Mouse (Mus musculus) midbrain, embryonic 11.5 days (tissue): ENCODE measurements around the gene Atxn3. TPM values are rescaled to one million over a fixed set of nuclear protein-coding genes. Genes with fewer than 3 reads are reported as not detected.
"Not testable (repeated sequence)": the region's sequence is repeated elsewhere in the genome, so short reads cannot be mapped to it uniquely, and the experiment has no call there.

Experiments
- ATAC-seq: fragments of 200-750 bp; cut with Nextera tagmentation; 2 replicates; pipeline ENCODE4 v1.8.0; 2017; ENCODE audit warnings: moderate TSS enrichment, moderate library complexity; ENCODE audit not compliant: low FRiP score
- DNase-seq: peaks from one replicate; pipeline ENCODE4 v3.0.0; 2015; ENCODE audit warnings: low spot score; ENCODE audit errors: missing footprints
- H3K27ac ChIP-seq: fragments of 300-500 bp; sonication (generic); 2 replicates; pipeline ENCODE4 v1.5.1; 2014; ENCODE audit warnings: low read depth, low read length
- H3K27me3 ChIP-seq: fragments of 300-500 bp; sonication (generic); 2 replicates; pipeline ENCODE4 v1.6.1; 2014; ENCODE audit warnings: mild to moderate bottlenecking, low read length, moderate library complexity, mixed read lengths; ENCODE audit not compliant: control insufficient read depth, insufficient read depth
- H3K36me3 ChIP-seq: fragments of 300-500 bp; sonication (generic); 2 replicates; pipeline ENCODE4 v1.6.1; 2014; ENCODE audit warnings: mild to moderate bottlenecking, low read length, moderate library complexity, mixed read lengths; ENCODE audit not compliant: control insufficient read depth, insufficient read depth
- H3K4me1 ChIP-seq: fragments of 300-500 bp; sonication (generic); 2 replicates; pipeline ENCODE4 v1.6.1; 2014; ENCODE audit warnings: low read length; ENCODE audit not compliant: control insufficient read depth, insufficient read depth
- H3K4me2 ChIP-seq: fragments of 300-500 bp; sonication (generic); 2 replicates; pipeline ENCODE4 v1.6.1; 2014; ENCODE audit warnings: mild to moderate bottlenecking, moderate library complexity
- H3K4me3 ChIP-seq: fragments of 300-500 bp; sonication (generic); 2 replicates; pipeline ENCODE4 v1.5.1; 2014; ENCODE audit warnings: low read depth, low read length
- H3K9ac ChIP-seq: fragments of 300-500 bp; sonication (generic); 2 replicates; pipeline ENCODE4 v1.6.1; 2014; ENCODE audit warnings: low read length
- H3K9me3 ChIP-seq: fragments of 300-500 bp; sonication (generic); 2 replicates; pipeline ENCODE4 v1.6.1; 2016; ENCODE audit warnings: low read length; ENCODE audit not compliant: control insufficient read depth
- WGBS: fragments of 180-500 bp; shearing (Covaris S2); extraction: QIAGEN DNeasy Blood & Tissue Kit; methylation state at CpG from one replicate; pipeline ENCODE4 v1.1.7; 2014; 5-methylcytosine and 5-hydroxymethylcytosine counted together
- polyA plus RNA-seq: library from polyadenylated mRNA; unstranded; fragments of >200 nt; fragmentation: Nextera tagmentation; extraction: Ambion mirVana; gene quantifications from 2 replicates; pipeline ENCODE4 v1.2.1, GENCODE M21; 2014

Atxn3 gene
- polyA plus RNA-seq, 1 experiment from 2014 or later, result 19.2 TPM

- no peak for ATAC-seq
- H3K4me3 ChIP-seq, result no peak overlapping the region
- H3K36me3 ChIP-seq, result peaks cover 2% of the 10 kb centered on the region; the same call in 1 of the 2 replicates
- WGBS, result 91% methylated on average over 3 of the region's 3 CpGs
- no peak overlapping the region for H3K27ac ChIP-seq
- H3K9ac ChIP-seq, result no peak overlapping the region
- no peaks in the 10 kb centered on the region for H3K27me3 ChIP-seq
- H3K4me2 ChIP-seq, result no peak overlapping the region
- no peak for DNase-seq
- H3K9me3 ChIP-seq, result no peaks in the 10 kb centered on the region
- peaks cover 7% of the 10 kb centered on the region for H3K4me1 ChIP-seq
Measured at GRCm38 (mm10) chr12:101972230-101972629, 14.2 kb upstream of the Atxn3 start.

GRCm38 (mm10) chr12:101971311-101971710 lies 13.3 kb upstream of the Atxn3 start:
- Histone ChIP-seq H3K4me3 (no peak overlapping the region), H3K27me3 (no peaks in the 10 kb centered on the region), H3K9ac (no peak overlapping the region), H3K4me1 (no peaks in the 10 kb centered on the region; the same call in 1 of the 2 replicates), H3K9me3 (no peaks in the 10 kb centered on the region), H3K4me2 (no peak overlapping the region), H3K36me3 (peaks cover 2% of the 10 kb centered on the region; the same call in 1 of the 2 replicates), H3K27ac (no peak overlapping the region)
- no peak for DNase-seq
- ATAC-seq, result no peak
- WGBS, result 94% methylated on average over 2 of the region's 2 CpGs

- not testable (repeated sequence) for DNase-seq, H3K27me3 ChIP-seq, H3K4me1 ChIP-seq, H3K4me3 ChIP-seq, H3K36me3 ChIP-seq, H3K9ac ChIP-seq, H3K27ac ChIP-seq, H3K9me3 ChIP-seq, H3K4me2 ChIP-seq, ATAC-seq
- WGBS, result 98% methylated on average over 5 of the region's 5 CpGs
Measured at GRCm38 (mm10) chr12:101958960-101959780, 1.1 kb upstream of the Atxn3 start.

GRCm38 (mm10) chr12:101958556-101958955 lies 510 bp upstream of the Atxn3 start:
- Histone ChIP-seq H3K27me3 (no peaks in the 10 kb centered on the region), H3K4me1 (peaks cover 6% of the 10 kb centered on the region; the same call in 1 of the 2 replicates), H3K9me3 (no peaks in the 10 kb centered on the region), H3K9ac (no peak overlapping the region), H3K4me3 (no peak overlapping the region), H3K4me2 (peak overlapping the region; percentile 2; the same call in 1 of the 2 replicates), H3K36me3 (no peaks in the 10 kb centered on the region), H3K27ac (no peak overlapping the region)
- DNase-seq (peak; percentile 84), ATAC-seq (no peak; the same call in 1 of the 2 replicates)
- 65% methylated on average over 9 of the region's 9 CpGs for WGBS

GRCm38 (mm10) chr12:101957079-101957941 lies 736 bp downstream of the Atxn3 start:
- Histone ChIP-seq H3K36me3 (no peaks in the 10 kb centered on the region), H3K4me2 (peak overlapping the region; percentile 60), H3K4me3 (peak overlapping the region; percentile 85), H3K4me1 (peaks cover 6% of the 10 kb centered on the region; the same call in 1 of the 2 replicates), H3K9ac (peak overlapping the region; percentile 92), H3K27ac (no peak overlapping the region), H3K27me3 (no peaks in the 10 kb centered on the region), H3K9me3 (no peaks in the 10 kb centered on the region)
- 14% methylated on average over 26 of the region's 26 CpGs for WGBS
- no peak for ATAC-seq
- DNase-seq, result peak; percentile 84

GRCm38 (mm10) chr12:101955821-101956220 lies 2.2 kb downstream of the Atxn3 start:
- H3K27ac ChIP-seq, ATAC-seq, H3K4me1 ChIP-seq, DNase-seq, H3K9me3 ChIP-seq, H3K4me3 ChIP-seq, H3K27me3 ChIP-seq, H3K36me3 ChIP-seq, H3K9ac ChIP-seq, H3K4me2 ChIP-seq: not testable (repeated sequence)
- WGBS, result 97% methylated on average over 8 of the region's 8 CpGs

- DNase-seq (no peak), ATAC-seq (no peak)
- Histone ChIP-seq H3K4me1 (no peaks in the 10 kb centered on the region), H3K4me2 (no peak overlapping the region), H3K36me3 (peaks cover 6% of the 10 kb centered on the region), H3K9me3 (no peaks in the 10 kb centered on the region), H3K27me3 (no peaks in the 10 kb centered on the region), H3K27ac (no peak overlapping the region), H3K4me3 (no peak overlapping the region), H3K9ac (no peak overlapping the region)
- WGBS, result 83% methylated on average over 4 of the region's 4 CpGs
Measured at GRCm38 (mm10) chr12:101948801-101949200, 9.2 kb downstream of the Atxn3 start.

GRCm38 (mm10) chr12:101947986-101948385 lies 10.1 kb downstream of the Atxn3 start:
- Histone ChIP-seq H3K9ac (no peak overlapping the region), H3K27ac (no peak overlapping the region), H3K4me1 (no peaks in the 10 kb centered on the region), H3K4me3 (no peak overlapping the region), H3K9me3 (no peaks in the 10 kb centered on the region), H3K27me3 (no peaks in the 10 kb centered on the region), H3K36me3 (peaks cover 6% of the 10 kb centered on the region), H3K4me2 (no peak overlapping the region)
- no peak for DNase-seq
- no peak for ATAC-seq
- 90% methylated on average over 8 of the region's 8 CpGs for WGBS

- Histone ChIP-seq H3K4me1 (no peaks in the 10 kb centered on the region), H3K4me2 (no peak overlapping the region), H3K9me3 (no peaks in the 10 kb centered on the region), H3K36me3 (peaks cover 17% of the 10 kb centered on the region), H3K9ac (no peak overlapping the region), H3K4me3 (no peak overlapping the region), H3K27me3 (no peaks in the 10 kb centered on the region), H3K27ac (no peak overlapping the region)
- ATAC-seq, result no peak
- WGBS, result 86% methylated on average over 7 of the region's 7 CpGs
- no peak for DNase-seq
Measured at GRCm38 (mm10) chr12:101937572-101937971, 20.5 kb downstream of the Atxn3 start.
